Mouse (Mus musculus): Measurements from ENCODE around the gene Mif4gd.

Gene Mif4gd

GRCm38 (mm10) chr11:115564064-115564809 lies 48.5 kb downstream of the Mif4gd start, which contains the start of gene Nup85:
Gene Nup85 (plus strand): TSS chr11:115564434.
- DNase-seq (ENCODE audit: low spot score): peak; percentile 96

- DNase-seq (ENCODE audit: low spot score): no peak
Measured at GRCm38 (mm10) chr11:115563406-115563805, 49.4 kb downstream of the Mif4gd start.
